Mouse (Mus musculus): Measurements from ENCODE around the gene Atp8b5.

Gene Atp8b5

GRCm38 (mm10) chr4:43266623-43267322 is at the start of gene Atp8b5:
Atp8b5 (plus strand) TSS chr4:43267159.
- peak; percentile 69 for DNase-seq (ENCODE audit: low read depth, low spot score)

GRCm38 (mm10) chr4:43217997-43218396 is 49.0 kb upstream of the Atp8b5 start:
- DNase-seq (ENCODE audit: low read depth, low spot score) = no peak

- DNase-seq (ENCODE audit: low read depth, low spot score) = no peak
Measured at GRCm38 (mm10) chr4:43231821-43232220, 35.1 kb upstream of the Atp8b5 start.

GRCm38 (mm10) chr4:43232985-43233384 is 34.0 kb upstream of the Atp8b5 start:
- no peak for DNase-seq (ENCODE audit: low read depth, low spot score)

GRCm38 (mm10) chr4:43233489-43233888 is 33.5 kb upstream of the Atp8b5 start:
- no peak for DNase-seq (ENCODE audit: low read depth, low spot score)

GRCm38 (mm10) chr4:43236898-43237297 is 30.1 kb upstream of the Atp8b5 start:
- DNase-seq (ENCODE audit: low read depth, low spot score) = no peak

- DNase-seq (ENCODE audit: low read depth, low spot score) = no peak
Measured at GRCm38 (mm10) chr4:43240716-43241115, 26.2 kb upstream of the Atp8b5 start.

GRCm38 (mm10) chr4:43244022-43244421 is 22.9 kb upstream of the Atp8b5 start:
- no peak for DNase-seq (ENCODE audit: low read depth, low spot score)

- no peak for DNase-seq (ENCODE audit: low read depth, low spot score)
Measured at GRCm38 (mm10) chr4:43245776-43246175, 21.2 kb upstream of the Atp8b5 start.

GRCm38 (mm10) chr4:43248026-43248425 is 18.9 kb upstream of the Atp8b5 start:
- no peak for DNase-seq (ENCODE audit: low read depth, low spot score)

GRCm38 (mm10) chr4:43248909-43249308 is 18.1 kb upstream of the Atp8b5 start:
- no peak for DNase-seq (ENCODE audit: low read depth, low spot score)

GRCm38 (mm10) chr4:43251269-43251668 is 15.7 kb upstream of the Atp8b5 start:
- DNase-seq (ENCODE audit: low read depth, low spot score) = no peak

GRCm38 (mm10) chr4:43257040-43257439 is 9.9 kb upstream of the Atp8b5 start:
- no peak for DNase-seq (ENCODE audit: low read depth, low spot score)

GRCm38 (mm10) chr4:43258556-43258955 is 8.4 kb upstream of the Atp8b5 start:
- DNase-seq (ENCODE audit: low read depth, low spot score) = no peak

- DNase-seq (ENCODE audit: low read depth, low spot score) = no peak
Measured at GRCm38 (mm10) chr4:43259435-43259834, 7.5 kb upstream of the Atp8b5 start.

- DNase-seq (ENCODE audit: low read depth, low spot score) = no peak
Measured at GRCm38 (mm10) chr4:43260096-43260495, 6.9 kb upstream of the Atp8b5 start.

GRCm38 (mm10) chr4:43262821-43263220 is 4.1 kb upstream of the Atp8b5 start:
- DNase-seq (ENCODE audit: low read depth, low spot score) = no peak

- DNase-seq (ENCODE audit: low read depth, low spot score) = no peak
Measured at GRCm38 (mm10) chr4:43266146-43266545, 813 bp upstream of the Atp8b5 start.

- DNase-seq (ENCODE audit: low read depth, low spot score) = no peak
Measured at GRCm38 (mm10) chr4:43267323-43267658, 332 bp downstream of the Atp8b5 start.

- DNase-seq (ENCODE audit: low read depth, low spot score) = no peak
Measured at GRCm38 (mm10) chr4:43285476-43285875, 18.5 kb downstream of the Atp8b5 start.

GRCm38 (mm10) chr4:43287305-43287704 is 20.3 kb downstream of the Atp8b5 start:
- DNase-seq (ENCODE audit: low read depth, low spot score) = no peak

GRCm38 (mm10) chr4:43294001-43294400 is 27.0 kb downstream of the Atp8b5 start:
- no peak for DNase-seq (ENCODE audit: low read depth, low spot score)

GRCm38 (mm10) chr4:43309696-43310338 is 42.9 kb downstream of the Atp8b5 start:
- DNase-seq (ENCODE audit: low read depth, low spot score) = no peak

All from embryo, embryonic 11.5 days (tissue).